Mouse (Mus musculus): Measurements from ENCODE around the gene Rab43.

DNA sequence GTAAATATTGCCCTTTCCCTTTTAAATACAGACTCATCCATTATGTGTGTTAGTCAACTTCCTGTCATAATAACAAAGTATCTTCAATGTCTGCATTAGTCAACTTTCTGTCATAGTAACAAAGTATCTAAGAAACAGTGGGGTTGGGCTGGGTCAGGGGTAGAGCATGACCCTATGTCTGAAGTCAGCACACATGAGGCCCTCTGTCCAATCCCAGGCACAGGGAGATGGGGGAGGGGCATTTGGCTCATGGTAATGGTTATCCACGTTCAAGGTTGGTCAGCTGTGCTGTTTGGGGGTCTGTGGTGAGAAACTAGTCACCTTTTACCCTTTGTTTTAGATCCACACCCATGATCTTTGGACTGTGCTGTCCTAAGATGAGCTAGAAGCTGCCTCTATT, 66.7 kb downstream of the Rab43 start:
- peak; percentile 55 for TF ChIP-seq USF1 (IDR thresholded peaks at IDR 0.05; ENCODE audit: low read depth)
- TF ChIP-seq CTCF (IDR thresholded peaks at IDR 0.05; ENCODE audit: control insufficient read depth, insufficient read depth, insufficient read length), result no peak
- no peak for TF ChIP-seq MYOD1 (IDR thresholded peaks at IDR 0.05; ENCODE audit: control insufficient read depth, insufficient read length, low read depth)
- no peak for TF ChIP-seq CEBPB (IDR thresholded peaks at IDR 0.05; ENCODE audit: low read depth)
- no peak for TF ChIP-seq MAX (IDR thresholded peaks at IDR 0.05)
